21 mouse cellular contexts compared by ENCODE assay signal in the genomic region with DNA sequence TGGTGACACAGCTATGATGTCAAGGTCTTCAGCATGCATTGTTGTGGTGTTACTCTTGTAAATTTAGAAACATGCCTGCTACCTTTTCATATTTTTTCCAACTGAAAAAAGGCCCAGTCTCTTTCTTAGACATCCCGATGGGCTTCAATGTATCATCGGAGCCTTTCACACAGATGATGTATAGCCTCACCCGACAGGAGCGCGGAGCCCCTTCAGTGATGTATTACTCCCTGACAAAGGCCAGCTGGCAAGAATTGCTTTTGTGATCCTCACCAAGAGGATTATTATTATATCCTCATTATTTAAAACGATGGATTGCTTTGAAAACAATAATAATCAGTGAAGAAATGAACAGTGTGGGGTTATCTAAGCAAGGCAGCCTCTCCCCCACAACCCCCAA.
"Had no signal": no experiment of that assay in that cellular context is flagged by ENCODE, and none has a peak within 500 bp of the region (broad histone marks: within the 10 kb centered on the region; RNA-seq: fewer than 3 reads in every experiment).

No protein-coding gene starts in this region.

- H3K9me3 ChIP-seq: limb, embryonic 12.5 days; limb, embryonic 15.5 days; lung, embryonic 15.5 days; midbrain, embryonic 12.5 days; midbrain, embryonic 15.5 days; neural tube, embryonic 12.5 days; stomach, embryonic 15.5 days had no signal

- H3K4me3 ChIP-seq: limb, embryonic 12.5 days; limb, embryonic 15.5 days; lung, embryonic 15.5 days; midbrain, embryonic 12.5 days; midbrain, embryonic 15.5 days; neural tube, embryonic 12.5 days; stomach, embryonic 15.5 days had no signal

- H3K36me3 ChIP-seq: limb, embryonic 12.5 days; limb, embryonic 15.5 days; lung, embryonic 15.5 days; midbrain, embryonic 12.5 days; midbrain, embryonic 15.5 days; neural tube, embryonic 12.5 days; stomach, embryonic 15.5 days had no signal

- H3K27me3 ChIP-seq: limb, embryonic 12.5 days; limb, embryonic 15.5 days; lung, embryonic 15.5 days; midbrain, embryonic 12.5 days; midbrain, embryonic 15.5 days; neural tube, embryonic 12.5 days; stomach, embryonic 15.5 days had no signal

- ATAC-seq: liver, postnatal 0 days; midbrain, embryonic 15.5 days had no signal

- DNase-seq: kidney, adult 11 months; kidney, adult 8-10 months; kidney, postnatal 25 days; left cerebral cortex, postnatal 4 days; liver, postnatal 0 days; lung, postnatal 10 days; lung, postnatal 4 days; retina, postnatal 1 day; right cerebral cortex, postnatal 25 days; spleen, adult 18-20 months; thymus, postnatal 25 days had no signal

- H3K4me1 ChIP-seq: limb, embryonic 12.5 days; limb, embryonic 15.5 days; lung, embryonic 15.5 days; midbrain, embryonic 12.5 days; midbrain, embryonic 15.5 days; neural tube, embryonic 12.5 days; stomach, embryonic 15.5 days had no signal

- H3K9ac ChIP-seq: limb, embryonic 12.5 days; limb, embryonic 15.5 days; liver, embryonic 14.5 days; liver, postnatal 0 days; lung, embryonic 15.5 days; midbrain, embryonic 12.5 days; midbrain, embryonic 15.5 days; neural tube, embryonic 12.5 days; stomach, embryonic 15.5 days had no signal

- H3K4me2 ChIP-seq: limb, embryonic 12.5 days; limb, embryonic 15.5 days; liver, embryonic 11.5 days; lung, embryonic 15.5 days; midbrain, embryonic 12.5 days; midbrain, embryonic 15.5 days; neural tube, embryonic 12.5 days; stomach, embryonic 15.5 days had no signal

- H3K27ac ChIP-seq: kidney, postnatal 0 days; limb, embryonic 12.5 days; limb, embryonic 15.5 days; liver, embryonic 14.5 days; lung, embryonic 15.5 days; midbrain, embryonic 12.5 days; midbrain, embryonic 15.5 days; neural tube, embryonic 12.5 days; stomach, embryonic 15.5 days had no signal
